Mouse (Mus musculus) c-Kit-positive CD71-negative TER-119-negative erythroid progenitor cells, embryonic 14.5 days (primary cell): ENCODE measurements around the gene Gm20661.
"Not testable (repeated sequence)": the region's sequence is repeated elsewhere in the genome, so short reads cannot be mapped to it uniquely, and the experiment has no call there.

Source experiments
- DNase-seq: peaks from one replicate; pipeline ENCODE4 v3.0.0-alpha.2; 2013; ENCODE audit warnings: low read depth

Gm20661 gene

DNA sequence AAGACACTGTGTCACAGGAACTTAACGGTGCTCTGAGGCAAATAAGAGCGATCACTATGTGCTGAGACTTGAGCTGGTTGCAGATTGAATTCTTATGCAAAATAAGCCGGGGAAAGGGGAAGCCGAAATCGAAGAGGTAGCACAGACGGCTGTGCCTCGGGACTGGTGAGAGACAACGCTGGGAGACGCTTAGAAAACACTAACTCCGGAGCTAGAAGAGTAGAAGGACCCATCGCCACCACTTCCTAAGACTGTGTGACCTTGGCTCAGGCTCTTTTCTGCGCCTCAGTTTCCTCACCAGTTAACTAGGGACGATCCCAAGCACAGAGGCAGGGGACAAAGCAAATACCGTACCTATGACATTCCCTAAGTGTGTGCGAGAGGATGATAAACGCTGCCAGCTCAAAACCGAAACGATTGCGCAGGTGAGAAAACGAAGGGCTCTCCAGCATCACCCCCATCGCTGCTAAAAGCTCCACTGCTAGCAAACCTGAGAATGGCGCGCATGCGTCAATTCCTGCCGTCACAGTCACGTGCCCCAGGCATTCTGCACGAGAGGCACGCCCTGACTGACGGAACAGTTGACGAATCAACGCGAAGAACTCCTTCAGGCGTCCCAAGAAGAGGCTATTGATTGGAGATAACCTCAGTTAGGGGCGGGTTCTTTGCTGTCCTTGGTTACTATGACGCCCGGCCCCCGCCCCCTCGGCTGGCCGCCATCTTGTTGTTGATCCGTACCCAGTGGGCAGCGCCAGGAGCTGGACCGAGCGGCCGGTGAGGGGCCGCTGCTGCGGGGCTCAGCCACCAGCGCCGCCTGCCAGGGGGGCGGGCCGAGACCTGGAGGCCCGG, 19.3 kb downstream of the Gm20661 start, which contains the start of gene Ip6k1:
Gene Ip6k1 (plus strand): TSS at position 580 of the 849 bp plus-strand sequence.
- DNase-seq, result peak; percentile 100

DNA sequence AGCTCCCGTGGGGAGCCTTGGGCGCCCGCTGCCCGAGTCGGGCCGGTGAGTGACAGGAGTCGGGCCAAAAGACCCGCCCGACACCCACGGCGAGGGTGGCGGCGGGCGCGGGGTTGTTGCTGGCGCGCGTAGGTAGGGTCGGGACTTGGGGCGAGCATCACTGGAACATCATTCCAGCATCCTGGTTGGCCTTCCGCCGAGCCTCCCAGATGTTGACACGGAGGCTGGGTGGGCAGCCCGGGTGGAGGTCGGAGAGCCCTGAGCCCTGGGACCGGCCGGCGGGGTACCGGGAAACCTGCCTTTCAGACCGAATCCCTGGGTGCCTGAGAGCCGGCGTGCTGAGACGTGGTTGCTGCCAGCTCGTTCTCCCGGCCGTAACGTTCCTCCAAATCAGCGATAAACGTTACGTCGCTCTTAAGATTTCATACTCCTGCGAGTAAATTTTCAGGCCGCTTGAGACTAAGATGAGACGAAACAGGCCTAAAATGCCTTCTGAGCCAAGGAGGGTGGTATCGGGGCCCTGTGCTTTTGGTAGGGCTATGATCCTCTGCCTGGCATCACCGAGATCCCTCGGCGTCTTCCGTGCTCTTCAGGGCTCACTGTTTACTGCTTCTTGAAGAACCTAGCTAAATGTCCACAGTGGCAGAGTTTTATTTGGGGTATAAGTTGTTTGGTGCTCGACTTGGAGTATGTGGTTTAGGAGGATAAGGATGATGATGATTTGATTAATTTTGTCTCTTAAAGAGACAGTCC, 20.1 kb downstream of the Gm20661 start:
- no peak for DNase-seq

DNA sequence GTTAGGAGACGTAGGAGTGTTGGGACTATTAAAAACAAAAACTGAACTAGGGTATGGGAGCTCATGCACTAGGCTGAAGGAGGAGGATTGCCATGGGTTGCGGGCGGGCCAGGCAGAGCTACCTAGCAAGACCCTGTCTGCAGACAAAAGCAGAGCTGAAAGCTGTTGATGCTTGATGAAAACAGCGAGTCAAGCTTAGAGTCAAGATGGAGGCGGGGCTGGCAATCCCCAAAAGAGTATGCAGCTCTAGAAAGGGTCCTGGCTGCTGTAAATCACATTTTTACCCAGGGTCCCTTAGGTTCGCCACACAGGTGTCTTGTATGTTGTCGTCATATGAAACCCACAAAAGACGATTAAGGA, 20.7 kb downstream of the Gm20661 start:
- no peak for DNase-seq

DNA sequence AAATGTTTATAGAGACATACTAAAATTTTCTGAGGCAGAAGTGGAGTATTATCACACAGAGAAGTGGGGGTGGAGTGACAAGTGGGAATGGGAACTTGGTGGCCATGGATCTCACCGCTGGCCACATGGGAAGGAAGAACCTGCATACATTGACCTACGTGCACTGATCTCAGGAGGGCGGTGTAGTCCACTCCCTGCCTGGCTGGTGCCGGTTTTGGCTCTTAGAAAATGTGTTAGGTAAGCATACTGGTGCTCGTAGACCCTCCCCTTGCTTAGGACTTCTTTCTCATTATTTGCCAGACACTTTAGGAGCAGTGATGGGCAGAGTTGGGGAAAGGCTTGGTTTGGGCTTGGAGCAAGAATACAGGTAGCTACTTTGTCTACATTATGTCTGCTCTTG, 25.2 kb downstream of the Gm20661 start:
- no peak for DNase-seq

DNA sequence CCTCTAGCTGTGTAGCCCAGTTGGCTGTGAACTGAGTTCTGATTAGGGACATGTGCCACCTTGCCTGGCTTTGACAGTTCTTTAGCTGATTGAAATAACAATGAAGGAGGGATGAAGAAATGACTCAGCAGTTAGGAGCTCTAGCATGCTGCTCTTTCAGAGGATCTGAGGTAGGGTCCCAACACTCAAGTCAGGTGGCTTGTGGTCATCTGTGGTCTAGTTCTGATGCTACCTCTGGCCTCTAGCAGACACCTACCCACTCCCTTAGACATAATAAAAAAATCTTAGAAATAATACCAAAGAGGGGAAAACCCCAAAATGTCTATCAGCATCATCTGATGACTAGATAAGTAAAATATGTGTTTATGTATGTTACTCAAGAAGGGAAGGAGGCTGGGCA, 27.5 kb downstream of the Gm20661 start:
- no peak for DNase-seq

DNA sequence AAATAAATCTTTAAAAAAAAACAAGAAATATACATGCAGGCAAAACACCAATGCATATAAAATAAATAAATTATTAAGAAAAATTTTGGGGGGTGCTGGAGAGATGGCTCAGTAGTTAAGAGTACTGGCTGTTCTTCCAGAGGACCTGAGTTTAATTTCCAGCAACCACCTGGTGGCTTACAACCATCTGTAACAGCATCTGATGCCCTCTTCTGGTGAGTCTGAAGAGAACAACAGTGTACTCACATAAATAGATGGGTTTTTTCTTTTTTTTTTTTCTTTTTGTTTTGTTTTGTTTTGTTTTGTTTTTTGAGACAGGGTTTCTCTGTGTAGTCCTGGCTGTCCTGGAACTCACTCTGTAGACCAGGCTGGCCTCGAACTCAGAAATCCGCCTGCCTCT, 30.7 kb downstream of the Gm20661 start:
- DNase-seq, result not testable (repeated sequence)

DNA sequence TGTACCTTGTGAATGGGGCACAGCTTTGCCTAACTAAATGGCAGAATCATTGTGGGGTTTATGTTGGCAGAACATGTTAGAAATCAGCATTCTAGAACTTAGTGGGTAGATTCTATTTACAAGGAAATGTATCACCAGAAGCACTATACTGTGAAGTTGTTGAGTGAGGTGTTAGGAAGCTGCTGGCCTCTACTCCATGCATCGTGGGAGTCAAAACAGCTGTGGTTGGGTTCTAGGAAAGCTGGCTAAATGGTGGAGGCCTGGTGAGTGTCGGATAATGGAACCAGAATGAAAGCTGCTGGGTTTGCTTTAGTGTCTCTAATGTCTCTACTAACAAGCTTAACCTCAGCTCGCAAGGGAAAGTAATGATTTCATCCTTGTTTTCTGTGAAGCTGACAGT, 34.3 kb downstream of the Gm20661 start:
- DNase-seq, result no peak

DNA sequence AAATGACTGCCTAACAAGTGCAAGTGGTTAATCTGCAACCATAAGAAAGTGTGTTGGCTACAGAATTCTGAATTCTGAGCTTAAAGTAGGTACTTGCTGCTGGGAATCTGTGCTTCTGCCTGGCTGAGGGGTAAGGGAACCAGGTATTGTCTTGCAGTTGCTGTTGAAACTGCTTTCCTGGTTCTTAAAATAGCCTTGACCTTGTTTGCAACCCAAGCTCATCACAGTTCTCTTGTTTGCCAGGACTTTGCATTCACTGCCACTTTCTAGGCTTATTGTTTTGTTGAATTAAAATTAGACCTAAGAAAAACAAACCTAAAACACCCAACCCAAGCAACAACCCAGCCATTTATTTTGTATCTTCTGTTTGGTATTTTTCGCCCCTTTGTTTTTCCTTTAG, 37.9 kb downstream of the Gm20661 start:
- DNase-seq, result no peak

DNA sequence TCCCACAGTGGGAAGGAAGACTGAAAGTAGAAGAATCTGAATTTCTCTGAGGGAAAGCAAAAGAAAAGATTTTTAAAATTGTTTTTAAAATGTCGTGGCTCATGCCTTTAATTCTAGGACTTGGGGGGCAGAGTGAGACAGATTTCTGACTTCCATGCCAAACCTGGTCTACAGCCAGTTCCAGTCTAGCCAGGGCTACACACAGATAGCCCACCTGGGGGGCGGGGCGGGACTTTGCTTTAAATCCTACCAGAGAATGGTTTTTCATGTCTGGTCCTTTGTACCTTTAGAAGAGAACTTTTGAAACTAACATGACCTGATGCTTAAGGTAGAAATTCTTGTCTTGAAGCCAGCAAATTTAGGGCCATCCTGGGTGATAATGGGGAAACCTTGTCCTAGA, 40.4 kb downstream of the Gm20661 start:
- DNase-seq, result no peak

DNA sequence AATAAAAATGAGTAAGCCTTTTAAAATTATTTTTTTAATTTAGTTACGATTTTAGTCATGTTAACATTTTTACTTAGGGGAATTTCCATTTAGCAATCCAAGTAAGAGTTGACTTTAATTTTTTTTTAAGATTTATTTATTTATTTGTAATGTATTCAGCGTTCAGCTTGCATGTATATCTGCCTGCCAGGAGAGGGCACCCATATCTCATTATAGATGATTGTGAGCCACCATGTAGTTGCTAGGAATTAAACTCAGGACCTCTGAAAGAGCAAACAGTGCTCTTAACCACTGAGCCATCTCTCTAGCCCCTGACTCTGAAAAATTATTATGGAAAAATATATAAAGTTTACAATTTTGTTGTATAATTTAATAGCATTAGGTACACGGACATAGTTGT, 43.7 kb downstream of the Gm20661 start:
- DNase-seq, result no peak

DNA sequence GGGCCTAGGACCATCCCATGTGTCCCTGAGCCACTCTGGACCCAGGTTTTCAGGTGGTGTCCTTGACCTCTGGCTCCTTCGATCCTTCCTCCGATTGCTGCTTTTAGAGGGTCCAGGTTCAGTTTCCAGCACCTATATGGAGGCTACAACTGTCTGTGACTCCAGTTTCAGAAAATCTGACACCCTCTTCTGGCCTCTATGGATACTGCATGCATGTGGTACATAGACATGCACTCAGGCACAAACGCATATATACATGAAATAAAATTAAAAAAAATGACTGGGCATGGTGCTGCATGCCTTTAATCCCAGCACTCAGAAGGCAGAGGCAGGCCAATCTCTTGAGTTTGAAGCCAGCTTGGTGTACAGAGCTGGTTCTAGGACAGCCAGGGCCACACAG, 45.0 kb downstream of the Gm20661 start:
- no peak for DNase-seq

DNA sequence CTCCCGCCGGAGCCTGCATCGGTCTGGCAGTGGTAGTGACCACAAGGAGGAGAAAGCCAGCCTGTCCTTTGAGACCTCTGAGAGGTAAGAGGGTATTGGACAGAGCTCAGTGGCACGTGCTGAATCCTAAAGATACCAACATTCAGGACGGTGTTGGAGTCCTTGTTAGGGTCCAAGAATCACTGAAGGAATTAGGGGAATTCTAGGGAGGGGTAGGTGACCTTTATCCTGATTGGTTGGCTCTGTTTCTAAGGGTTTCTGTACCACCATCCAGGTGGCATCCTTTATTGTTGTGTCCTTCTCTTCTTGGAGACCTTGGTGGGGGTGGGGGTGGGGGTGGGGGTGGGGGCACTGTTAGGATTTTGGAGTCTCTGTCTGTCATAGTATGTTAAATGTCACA, 49.3 kb downstream of the Gm20661 start:
- no peak for DNase-seq

DNA sequence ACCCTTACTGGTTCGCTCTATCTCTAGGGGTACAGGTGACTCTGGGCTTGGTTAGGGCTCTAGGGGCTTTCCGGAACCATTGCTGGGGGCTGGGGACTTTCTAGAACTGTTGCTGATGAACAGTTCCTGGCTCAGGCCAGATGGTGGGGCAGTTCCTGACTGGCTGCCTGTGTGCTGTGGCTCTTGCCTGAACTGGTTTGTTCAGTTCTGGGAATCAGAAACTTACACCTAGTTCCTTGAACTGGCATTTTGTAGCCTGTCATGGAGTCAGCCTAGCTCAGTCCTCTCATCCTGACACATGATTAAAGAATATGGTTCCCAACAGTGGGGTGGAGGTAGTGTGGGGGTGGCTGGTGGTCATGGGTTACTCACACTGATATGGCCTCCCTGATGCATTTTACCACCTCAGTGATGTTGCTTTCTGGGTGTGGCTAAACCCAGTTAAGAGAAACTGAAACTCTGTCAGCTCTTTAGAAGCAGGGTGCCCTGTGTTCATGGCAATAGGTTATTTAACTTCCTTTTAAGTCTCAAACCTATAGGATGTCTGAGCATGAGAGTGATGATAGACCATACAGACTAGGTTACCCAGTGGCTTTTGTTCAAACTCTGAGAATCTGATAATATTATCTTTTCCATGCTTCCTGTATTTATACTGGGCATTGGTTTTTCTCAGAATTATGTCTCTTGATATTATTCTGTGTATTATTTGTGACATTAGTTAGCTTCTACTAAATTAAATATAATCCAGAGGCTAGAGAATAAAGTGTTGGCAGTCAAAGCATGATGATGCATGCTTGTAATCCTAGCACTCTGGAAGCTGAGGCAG, 52.7 kb downstream of the Gm20661 start:
- DNase-seq, result no peak
